Mouse (Mus musculus): ENCODE results near the gene Mctp2.

DNA sequence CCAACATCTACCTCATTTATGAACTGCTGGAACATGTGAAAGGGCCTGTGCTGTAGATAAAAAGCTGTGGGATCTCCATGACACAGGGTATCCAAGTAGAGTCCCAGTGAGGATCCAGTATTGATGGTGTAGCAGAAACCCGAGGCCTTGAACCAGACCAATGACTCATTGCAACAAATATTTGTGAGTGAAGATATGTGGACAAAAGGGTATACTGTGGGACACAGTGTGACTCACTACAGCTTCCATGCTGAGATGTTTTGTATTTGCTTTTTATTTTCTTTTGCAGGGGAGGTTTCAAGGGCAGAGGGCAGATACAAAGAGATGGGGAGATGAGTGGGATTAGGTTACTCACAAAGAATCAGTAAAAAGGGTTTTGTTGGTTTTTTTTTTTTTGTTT lies 209.4 kb downstream of the Mctp2 start:
- TF ChIP-seq CTCF (IDR thresholded peaks at IDR 0.05; ENCODE audit: low read depth, low read length) (no peak), GATA1 (IDR thresholded peaks at IDR 0.05; ENCODE audit: borderline replicate concordance, low read length) (no peak), TAL1 (conservative IDR thresholded peaks at IDR 0.05; ENCODE audit: low read depth, low read length) (no peak)

All from G1E (cell line).